Mouse (Mus musculus): ENCODE data around the gene Aldob.
A peak's percentile ranks its signal among the peaks of the same experiment; 100 is the strongest.

The Aldob gene

DNA sequence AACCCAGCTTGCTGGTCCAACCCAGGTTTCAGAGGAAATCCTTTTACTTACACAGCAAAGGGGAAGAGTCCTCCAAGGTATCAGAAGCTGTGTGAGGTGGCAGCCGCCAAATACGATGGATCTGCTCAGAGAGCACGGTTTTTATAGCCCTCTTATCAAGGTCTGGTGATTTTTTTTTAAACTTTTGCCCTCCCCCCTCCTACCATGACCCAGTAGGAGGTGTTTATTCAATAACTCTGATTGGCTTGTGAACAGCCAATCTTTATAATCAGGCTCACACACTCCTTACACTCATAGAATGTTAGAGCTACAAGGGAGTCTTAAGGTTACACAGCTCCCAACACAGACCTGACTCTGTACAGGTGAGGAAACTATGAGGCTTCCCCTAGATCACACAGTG is at the start of gene Aldob:
Gene Aldob, minus strand, starts transcription at position 164 of the 400 bp plus-strand sequence.
- no peak for DNase-seq (ENCODE audit: low spot score)

DNA sequence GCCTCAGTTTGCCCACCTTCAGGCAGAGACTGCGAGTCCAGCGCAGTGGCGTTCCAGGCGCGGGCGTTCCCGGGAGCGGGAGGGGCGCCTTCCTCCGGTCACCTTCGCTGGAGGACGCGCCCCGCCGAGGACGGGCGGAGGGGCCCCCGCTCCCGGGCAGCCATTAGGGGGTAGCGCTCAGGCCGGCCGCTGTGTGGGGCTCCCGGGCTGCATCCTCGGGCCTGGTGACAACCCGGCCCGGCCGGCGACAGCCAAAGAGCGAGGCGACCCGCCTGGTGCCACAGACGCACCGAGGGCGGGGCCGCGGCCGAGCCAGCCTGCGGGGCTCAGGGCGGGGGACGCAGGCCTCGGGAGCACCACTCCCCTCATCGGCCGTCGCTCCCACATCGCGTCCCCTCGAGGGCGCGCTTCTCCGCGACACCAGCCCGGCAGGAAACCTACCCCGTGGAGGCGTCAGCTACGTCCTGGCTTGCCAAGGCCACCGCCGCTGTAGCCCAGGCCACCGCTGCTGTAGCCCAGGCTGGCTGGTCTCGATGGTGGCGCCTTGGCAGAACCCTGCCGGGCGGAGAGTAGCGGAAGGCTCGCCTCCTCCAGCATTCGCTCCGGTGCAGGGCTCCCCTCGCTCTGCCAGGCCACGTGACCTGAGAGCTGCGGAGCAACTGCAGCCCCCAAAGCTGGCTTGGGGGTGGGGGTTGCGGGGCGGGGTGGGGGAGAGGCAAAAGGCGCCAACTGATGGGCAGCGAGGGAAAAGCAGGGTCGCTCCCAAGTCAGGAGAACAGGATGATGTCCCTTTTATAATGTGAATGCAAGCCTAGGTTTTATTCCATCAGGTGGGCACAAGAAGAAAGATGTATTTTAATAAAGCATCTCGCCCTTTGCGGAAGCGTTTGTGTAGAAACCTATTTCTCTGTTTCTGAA is 48.1 kb upstream of the Aldob start, which contains the start of gene Tmem246:
Gene Tmem246, minus strand, starts transcription at position 694 of the 918 bp plus-strand sequence.
- peak; percentile 80 for DNase-seq (ENCODE audit: low spot score)

DNA sequence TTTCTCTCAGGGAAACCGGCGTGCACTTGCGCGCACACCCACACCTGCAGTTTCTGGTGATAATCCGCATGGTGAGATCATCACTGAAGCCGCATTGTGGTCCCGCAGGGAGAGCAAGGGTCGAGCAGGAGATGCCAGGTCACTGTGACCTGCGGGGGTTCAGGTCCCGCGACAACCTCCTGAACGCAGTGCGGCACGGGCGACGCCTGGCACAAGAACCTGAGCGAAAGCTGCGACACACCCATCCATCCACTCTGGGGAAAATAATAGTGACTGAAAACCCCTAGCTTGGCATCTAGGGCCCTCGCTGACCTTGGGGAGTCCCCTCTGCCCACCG is 47.5 kb upstream of the Aldob start:
- DNase-seq (ENCODE audit: low spot score): peak; percentile 51

DNA sequence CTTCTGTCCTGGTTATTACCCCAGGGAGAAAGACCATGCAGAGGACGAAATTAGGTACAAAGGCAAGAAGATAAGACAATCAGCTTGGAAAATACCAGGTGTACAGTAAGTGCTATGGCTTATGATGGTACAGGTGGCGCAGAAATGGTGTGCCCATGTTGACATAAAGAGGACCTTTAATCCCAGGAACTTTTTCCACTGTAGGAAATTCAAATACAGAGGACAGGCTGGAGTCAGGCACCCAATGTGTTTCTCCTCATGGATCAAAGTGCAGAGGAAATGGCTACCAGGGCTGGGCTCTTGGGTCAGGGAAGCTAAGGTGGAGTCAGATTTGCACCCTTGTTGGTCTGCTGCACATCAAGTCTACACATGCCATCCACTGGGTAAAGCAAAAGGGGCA is 40.8 kb upstream of the Aldob start:
- no peak for DNase-seq (ENCODE audit: low spot score)

- no peak for DNase-seq (ENCODE audit: low spot score)
These were observed 37.5 kb upstream of the Aldob start for GRCm38 (mm10) chr4:49586811-49587210.

DNA sequence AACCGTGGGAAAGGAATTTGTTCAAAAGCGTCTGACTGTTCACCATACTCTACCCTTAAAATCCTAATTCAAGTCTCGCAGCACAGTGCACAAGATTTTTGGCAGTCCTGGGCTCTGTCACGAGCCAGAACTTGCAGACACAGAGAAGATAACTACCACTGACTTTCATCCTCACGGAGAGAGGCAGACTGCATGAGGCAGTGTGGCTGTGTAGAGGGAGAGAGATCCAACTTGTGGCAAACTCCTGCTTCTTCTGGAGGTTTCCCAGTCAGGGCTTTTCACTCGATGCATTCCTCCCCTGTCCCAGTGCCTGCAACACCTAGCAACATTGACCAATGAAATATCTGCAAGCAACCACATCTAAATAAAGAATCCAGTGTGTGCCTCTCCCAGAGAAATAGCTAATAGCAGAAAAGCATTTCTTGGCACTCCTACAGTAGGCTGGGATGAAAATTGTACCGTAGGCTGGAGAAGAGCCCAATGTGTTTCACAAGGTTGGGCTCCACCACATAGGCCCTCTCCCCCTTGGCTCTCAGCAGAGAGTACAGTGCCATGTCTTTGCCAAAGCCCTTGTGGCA is 36.3 kb upstream of the Aldob start:
- DNase-seq (ENCODE audit: low spot score): no peak

DNA sequence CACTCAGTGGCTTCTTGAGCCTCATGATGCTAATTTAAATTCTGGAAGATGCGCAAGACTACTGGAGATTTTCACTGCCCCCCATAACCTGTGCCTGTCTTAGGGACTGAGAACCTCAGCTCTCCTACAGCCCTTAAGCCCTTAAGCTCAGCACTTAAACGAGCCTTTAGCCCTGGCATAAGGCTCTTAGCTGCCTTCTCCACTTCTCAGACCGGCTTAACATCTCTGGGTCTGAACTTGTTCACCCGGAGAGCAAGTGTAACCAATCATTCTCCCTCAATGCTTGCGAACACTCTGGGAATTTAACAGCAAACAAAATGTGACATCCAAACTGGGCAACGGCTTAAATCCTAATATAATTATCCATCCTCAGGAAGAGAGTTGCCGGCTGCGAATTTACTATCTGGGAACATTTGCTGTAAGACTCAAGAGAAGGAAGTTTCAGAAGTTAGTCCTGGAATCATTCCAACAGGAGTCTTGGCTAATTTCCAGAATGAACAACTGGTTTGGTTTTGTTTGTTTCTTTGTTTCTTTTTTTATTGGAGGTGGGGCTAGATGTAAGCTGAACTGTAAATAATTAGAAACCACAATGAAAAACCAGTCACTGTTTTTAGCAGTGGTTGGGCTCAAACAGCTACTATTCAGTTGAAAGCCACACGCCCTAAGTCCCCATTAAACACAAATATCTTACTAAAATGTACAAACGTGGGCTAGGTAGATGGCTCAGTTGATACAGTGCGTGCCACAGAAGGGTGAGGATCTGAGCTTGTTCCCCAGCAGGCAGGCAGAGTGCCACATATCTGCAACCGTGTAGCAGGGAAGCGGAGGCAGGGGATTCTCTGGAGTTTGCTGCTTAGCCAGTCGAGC is 34.9 kb upstream of the Aldob start:
- no peak for DNase-seq (ENCODE audit: low spot score)

DNA sequence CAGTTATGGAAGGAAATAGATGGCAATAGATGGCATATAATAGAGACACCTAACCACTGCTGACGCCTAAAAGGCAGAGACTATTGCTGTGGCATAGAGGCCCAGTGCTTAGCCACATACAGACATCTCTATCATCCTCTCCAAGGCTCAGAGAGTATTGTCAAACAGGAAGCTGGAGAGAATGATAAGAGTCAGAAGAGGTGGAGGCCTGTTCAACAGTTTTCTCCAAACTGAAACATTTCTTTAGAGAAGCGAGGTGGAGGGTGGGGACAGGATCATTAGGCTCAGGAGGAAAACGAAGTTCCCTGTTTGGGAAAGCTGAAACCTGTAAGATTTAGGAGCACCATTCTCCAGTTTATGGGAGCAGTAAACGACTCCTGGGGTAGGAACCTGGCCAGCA is 31.9 kb upstream of the Aldob start:
- no peak for DNase-seq (ENCODE audit: low spot score)

GRCm38 (mm10) chr4:49572194-49572593 is 22.8 kb upstream of the Aldob start:
- no peak for DNase-seq (ENCODE audit: low spot score)

DNA sequence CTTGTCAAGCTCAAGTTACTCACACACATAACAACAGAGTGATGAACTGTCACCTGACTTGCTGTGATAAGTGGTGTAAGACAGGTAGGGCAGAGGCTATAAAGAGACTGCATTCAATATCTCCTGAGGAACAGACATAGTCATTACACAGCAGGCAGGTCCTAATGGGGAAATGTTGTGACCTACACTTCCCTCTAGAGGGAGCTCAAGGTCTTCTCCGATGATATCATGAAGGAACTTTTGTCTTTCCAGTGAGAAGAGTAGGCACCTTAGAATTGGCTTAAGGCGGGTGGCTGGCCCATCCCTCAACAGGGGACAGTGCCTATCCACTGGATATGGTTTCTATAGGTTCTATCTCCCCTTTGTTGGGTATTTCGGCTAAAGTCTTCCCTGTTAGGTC is 18.3 kb upstream of the Aldob start:
- peak; percentile 90 for DNase-seq (ENCODE audit: low spot score)

DNA sequence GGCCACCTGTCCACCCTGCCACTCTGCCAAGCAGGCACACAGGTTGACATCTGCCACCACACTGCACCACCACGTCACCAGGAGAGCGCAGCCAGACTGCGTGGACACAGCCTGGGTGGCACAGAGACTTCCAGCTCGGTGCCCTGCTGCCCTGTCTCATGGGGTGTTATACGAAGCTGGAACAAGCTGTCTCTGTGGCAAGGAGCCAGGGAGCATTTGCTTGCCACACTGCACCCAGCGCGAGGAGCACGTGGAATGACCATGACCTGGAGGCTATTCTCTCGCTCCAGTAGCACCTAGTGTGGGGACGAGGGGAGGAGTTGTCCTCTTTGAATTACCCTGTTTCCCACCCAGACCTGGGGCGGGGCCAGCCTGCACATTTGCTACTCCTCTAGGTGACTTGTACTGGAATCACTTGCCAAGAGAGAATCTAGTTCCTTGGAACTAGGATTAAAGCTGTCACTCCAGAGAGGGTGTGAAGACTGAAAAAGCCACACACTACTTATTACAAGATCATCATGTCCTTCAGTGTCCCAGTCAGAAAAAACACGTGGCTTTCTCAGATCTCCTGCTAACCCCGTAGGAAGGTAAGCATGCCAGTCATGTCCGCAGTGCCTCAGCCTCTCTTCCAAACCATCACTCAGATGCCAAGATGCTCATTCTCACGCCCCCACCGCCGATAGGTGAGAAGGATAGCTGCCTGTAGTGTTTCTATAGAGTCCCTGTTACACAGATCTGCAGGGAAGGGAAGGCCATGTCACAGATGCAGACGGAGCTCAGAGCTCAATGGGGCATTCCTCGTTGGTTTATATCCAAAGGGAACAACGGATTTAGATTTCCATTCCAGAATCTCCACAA is 10.8 kb upstream of the Aldob start:
- DNase-seq (ENCODE audit: low spot score): no peak

GRCm38 (mm10) chr4:49558181-49558580 is 8.8 kb upstream of the Aldob start:
- DNase-seq (ENCODE audit: low spot score): no peak

DNA sequence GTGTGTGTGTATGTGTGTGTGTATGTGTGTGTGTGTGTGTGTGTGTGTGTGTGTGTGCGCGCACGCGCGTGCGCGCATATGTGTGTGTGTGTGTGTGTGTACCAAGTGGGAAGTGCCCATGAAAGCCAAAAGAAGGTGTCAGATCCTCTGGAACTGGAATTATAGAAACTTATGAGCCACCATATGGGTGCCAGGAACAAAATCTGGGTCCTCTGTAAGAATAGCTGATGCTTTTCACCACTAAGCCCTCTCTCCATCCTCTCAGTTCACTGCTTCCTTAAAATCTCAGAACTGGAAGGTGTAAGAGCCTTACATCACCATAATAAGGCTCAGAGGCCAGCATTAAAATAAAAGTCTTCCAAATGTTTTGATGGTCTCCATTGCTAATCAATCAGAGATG is 8.0 kb upstream of the Aldob start:
- DNase-seq (ENCODE audit: low spot score): no peak

- DNase-seq (ENCODE audit: low spot score): no peak
These were observed 4.0 kb upstream of the Aldob start for GRCm38 (mm10) chr4:49553380-49553779.

- no peak for DNase-seq (ENCODE audit: low spot score)
These were observed 1.7 kb downstream of the Aldob start for GRCm38 (mm10) chr4:49547544-49548219.

GRCm38 (mm10) chr4:49546873-49547543 is 2.3 kb downstream of the Aldob start:
- no peak for DNase-seq (ENCODE audit: low spot score)

DNA sequence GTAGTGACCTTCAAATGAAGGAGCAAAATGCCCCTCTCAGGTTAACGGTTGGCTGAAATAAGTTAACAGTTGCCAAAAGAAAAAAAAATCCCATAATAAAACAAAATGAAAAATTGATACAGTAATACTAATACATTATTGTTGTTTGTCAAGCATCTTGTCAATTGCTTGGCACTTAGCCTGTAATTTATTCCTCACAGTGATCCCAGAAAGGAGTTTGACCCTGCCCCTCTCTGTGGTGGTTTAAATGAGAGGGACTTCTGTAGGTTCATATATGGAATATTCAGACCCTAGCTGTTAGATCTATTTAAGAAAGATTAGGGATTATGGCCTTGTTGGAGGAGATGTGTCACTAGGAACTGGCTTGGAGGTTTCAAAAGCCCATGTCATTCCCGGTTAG is 3.3 kb downstream of the Aldob start:
- DNase-seq (ENCODE audit: low spot score): no peak

GRCm38 (mm10) chr4:49540966-49541365 is 8.4 kb downstream of the Aldob start:
- DNase-seq (ENCODE audit: low spot score): no peak

- no peak for DNase-seq (ENCODE audit: low spot score)
These were observed 9.7 kb downstream of the Aldob start for GRCm38 (mm10) chr4:49539665-49540064.

GRCm38 (mm10) chr4:49536671-49537070 is 12.7 kb downstream of the Aldob start:
- no peak for DNase-seq (ENCODE audit: low spot score)
